Mouse (Mus musculus) layer of hippocampus, adult 11-12 months (tissue): Measurements from ENCODE around the gene Wdpcp.
"Not testable (repeated sequence)": the region's sequence is repeated elsewhere in the genome, so short reads cannot be mapped to it uniquely, and the experiment has no call there.

Experiments used
- DNase-seq: peaks from one replicate; pipeline ENCODE4 v3.0.0; 2022; ENCODE audit warnings: low spot score

The Wdpcp gene

DNA sequence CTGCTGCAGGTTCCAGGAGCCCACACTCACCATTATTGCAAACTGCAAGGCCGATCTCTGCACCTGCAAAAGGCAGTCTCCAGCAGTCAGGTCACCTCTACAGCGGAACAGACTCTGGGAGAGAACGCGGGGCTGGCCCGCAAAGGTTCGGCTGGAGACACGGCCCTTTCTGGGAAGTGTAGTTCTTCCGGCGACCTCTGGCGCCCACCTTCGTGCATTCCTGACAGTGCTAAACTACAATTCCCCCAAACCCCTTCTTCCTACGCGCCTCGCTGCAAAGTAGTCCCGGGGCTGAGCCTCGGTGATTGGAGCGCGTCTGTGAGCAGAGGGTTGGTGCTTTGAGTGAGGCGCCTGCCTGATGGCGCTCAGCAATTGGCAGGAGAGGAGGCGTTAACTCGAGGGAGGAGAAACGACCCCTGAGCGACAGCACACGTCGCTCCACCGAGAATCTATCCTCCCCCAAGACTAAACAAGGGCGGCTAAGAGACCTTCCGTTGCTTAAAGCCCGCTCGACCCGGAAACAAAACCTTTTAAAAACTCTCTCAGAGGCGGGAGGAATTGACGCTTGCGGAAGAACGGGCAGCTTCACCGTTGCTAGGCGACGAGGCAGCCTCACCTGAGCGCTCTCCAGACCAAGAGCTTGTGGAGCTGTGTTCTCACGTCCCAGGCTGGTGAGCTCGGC is at the start of gene Wdpcp, which contains the start of gene Mdh1:
Wdpcp (plus strand) TSS at position 536 of the 682 bp plus-strand sequence.
Mdh1 (minus strand) TSS at position 668 of the 682 bp plus-strand sequence.
- peak; percentile 97 for DNase-seq

DNA sequence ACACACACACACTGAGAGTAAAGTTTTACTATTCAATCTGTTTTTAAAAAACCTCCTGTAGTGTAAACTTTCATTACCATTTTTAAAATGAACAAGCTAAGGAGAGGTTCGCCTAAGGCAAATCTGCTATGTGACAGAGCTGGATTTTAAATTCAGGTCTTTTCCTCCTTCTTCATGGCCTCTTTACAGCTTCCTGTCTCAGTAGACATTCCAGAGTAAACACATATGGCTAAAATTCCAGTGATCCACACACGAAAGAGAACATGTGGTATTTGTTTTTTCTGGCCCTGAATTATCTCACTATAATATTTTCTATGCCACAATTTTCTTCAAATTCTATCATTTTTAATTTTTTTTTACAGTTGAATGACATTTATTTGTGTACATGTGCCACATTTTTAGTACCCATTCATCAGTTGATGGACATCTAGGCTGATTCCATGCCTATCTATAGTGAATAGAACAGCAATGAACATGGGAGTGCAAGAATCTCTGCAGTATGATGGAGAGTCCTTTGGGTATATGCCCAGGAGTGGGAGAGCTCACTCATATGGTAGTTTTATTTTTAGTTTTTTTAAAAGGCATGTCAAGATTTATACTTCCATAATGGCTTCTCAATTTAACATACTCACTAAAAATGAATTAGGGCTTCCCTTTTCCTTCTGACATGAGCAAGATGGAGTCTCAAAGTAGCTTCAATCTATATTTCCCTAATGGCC is 43.2 kb upstream of the Wdpcp start:
- DNase-seq, result no peak

DNA sequence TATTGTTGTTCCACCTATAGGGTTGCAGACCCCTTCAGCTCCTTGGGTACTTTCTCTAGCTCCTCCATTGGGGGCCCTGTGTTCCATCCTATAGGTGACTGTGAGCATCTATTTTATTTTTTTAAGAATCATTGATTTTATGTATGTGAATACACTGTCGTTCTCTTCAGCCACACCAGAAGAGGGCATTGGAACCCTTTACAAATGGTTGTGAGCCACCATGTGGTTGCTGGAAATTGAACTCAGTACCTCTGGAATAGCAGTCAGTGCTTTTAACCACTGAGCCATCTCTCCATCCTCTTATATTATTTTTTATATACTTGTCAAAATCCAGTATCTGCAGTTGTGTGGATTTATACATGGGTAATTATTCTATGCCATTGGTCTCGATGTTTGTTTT is 41.2 kb upstream of the Wdpcp start:
- DNase-seq, result not testable (repeated sequence)

DNA sequence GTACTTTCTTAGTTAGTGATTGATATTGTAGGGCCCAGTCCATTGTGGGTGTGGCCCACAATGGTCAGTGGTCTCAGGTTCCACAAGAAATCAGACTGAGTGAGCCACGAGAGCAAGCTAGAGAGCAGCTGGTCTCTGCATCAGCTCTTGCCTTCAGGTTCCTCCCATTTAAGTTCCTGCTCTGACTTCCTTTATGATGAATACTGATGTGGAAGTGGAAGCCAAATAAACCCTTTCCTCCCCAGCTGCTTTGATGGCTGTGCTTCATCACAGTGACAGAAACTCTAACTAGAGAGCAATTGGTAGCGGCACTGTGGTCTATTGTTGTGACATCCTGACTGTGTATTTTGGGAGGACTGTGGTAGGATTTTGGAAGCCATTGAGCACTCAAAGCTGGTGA is 32.0 kb upstream of the Wdpcp start:
- DNase-seq, result no peak

DNA sequence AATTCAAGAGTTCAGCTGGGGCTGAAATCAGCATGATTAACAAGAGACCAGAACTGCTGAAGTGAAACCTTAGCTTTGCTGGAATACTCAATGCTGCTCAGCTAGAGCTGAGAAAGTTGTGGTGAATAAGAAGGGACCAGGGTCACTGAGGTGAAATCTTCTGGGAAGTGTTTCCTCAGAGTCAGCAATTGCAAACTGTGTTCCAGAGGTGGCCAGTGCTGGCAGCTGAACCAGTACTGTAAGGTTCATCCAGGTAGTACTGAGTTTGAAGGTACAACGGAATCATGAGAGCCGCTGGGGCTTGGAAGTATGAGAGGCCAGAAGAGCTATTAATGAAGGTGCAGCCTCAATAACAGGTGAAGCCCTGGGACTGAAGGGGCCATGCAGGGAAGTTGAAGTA is 31.4 kb upstream of the Wdpcp start:
- DNase-seq, result no peak

GRCm38 (mm10) chr11:21542731-21543130 is 29.3 kb upstream of the Wdpcp start:
- DNase-seq, result no peak

DNA sequence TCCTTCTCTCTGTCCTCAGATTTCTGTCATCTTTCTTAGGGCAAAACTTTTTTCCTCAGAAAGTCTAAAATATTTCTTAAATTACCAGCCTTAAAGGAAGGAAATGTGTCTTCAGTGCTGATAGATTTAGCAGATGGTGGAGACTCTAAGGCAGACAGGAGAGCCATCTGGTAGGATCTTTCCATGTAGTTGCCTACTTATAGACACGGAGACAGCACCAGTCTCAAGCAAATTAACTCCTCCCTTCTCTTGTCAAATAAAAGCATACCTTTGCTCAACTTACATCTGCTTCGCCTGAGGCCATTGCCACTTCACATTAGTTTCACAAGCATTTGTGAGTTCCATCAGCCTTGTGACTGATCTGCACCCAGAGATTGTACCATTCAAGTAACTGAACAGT is 27.0 kb upstream of the Wdpcp start:
- DNase-seq, result peak; percentile 44

DNA sequence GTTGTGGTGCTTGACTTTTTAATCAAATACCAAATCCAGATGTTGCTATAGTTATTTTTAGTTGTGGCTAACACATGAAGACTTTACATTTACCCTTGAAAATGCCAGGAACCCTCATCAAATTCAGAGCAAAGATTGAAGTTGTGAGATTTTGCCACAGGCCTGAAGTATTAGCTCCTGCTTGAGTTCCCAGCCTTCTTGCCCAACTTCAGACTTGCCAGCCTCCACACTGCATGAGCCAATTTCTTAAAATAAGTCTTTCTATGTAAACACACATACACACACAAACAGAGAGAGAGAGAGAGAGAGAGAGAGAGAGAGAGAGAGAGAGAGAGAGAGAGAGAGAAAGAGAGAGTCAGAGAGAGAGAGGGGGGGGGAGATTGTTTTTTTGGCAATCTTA is 26.1 kb upstream of the Wdpcp start:
- DNase-seq, result no peak

DNA sequence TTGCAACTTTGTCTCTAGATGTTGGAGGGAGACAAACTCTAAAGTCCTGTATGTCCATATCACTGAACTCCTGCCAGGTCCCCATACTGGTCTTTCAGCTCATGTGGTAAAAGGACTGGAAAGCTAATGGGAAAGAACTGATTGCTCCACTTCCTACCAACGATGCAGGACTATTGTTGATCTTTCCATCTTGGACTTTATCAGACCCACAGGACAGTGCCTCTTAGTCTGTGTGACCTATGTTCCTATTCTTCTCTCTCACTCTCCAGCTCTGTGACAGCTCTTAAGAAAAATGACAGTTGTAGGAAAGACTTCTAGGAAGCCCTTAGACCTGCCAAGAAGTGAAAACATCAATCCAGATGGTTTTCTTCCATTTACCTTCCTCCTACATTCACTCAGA is 25.4 kb upstream of the Wdpcp start:
- DNase-seq, result no peak

GRCm38 (mm10) chr11:21547518-21547917 is 24.5 kb upstream of the Wdpcp start:
- DNase-seq, result no peak

- no peak for DNase-seq
These were observed 23.0 kb upstream of the Wdpcp start for GRCm38 (mm10) chr11:21549052-21549451.

DNA sequence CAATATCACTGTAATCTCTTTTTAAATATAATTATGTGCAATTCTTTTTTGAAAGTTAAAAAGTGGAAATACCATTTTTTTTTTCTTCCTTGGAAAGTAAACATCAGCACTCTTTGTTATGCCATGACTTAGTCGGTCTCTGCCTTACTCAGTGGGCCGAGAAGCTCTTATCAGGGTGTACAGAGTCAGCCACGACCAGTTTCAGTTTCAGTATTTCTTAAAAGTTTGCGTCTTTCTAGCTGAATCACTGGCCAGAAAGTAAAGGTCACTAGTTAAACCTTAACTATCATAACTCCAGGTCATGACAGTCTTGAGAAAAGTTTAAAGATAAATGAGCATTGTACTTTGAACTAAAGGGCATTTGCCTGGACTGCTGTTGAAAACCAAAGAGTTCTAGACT is 22.3 kb upstream of the Wdpcp start:
- no peak for DNase-seq

GRCm38 (mm10) chr11:21550222-21551173 is 21.5 kb upstream of the Wdpcp start:
- DNase-seq, result no peak

DNA sequence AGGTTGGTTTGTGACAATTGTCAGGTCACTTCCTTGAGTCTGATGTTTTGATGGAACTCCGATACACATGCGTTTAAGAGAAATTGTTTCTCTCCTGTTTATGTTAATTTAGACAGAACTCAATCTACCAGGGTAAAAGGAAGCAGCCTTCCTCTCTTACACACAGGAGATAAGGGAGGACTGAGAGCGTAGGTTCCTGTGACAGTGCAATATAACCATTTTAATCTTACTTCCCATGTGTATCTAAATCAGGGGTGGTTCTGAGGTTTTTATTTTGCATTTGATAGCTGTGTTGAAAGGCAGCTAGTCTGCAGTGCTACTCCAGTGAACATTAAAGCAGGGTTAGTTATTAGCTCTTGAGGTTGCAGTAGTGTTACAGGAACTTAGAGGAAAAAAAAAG is 20.0 kb upstream of the Wdpcp start:
- DNase-seq, result no peak

DNA sequence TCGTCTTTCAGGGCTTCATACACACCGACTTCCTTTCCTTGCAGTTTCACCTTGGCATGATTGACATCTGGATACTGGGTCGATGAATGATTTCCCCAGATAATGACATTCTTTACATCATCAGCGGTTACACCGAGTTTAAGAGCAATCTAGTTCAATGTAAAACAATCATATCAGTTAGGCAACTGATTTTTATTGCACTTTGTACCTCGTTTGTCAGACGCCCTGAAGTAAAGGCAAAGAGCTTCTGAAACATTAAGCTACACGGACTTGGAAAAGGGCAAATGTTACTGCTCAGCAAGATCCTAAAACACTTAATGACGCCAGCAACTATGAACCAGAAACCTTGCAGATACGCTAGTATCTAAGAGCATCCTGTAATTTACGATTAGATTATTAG is 12.3 kb upstream of the Wdpcp start:
- no peak for DNase-seq

GRCm38 (mm10) chr11:21561347-21561746 is 10.7 kb upstream of the Wdpcp start:
- DNase-seq, result no peak

DNA sequence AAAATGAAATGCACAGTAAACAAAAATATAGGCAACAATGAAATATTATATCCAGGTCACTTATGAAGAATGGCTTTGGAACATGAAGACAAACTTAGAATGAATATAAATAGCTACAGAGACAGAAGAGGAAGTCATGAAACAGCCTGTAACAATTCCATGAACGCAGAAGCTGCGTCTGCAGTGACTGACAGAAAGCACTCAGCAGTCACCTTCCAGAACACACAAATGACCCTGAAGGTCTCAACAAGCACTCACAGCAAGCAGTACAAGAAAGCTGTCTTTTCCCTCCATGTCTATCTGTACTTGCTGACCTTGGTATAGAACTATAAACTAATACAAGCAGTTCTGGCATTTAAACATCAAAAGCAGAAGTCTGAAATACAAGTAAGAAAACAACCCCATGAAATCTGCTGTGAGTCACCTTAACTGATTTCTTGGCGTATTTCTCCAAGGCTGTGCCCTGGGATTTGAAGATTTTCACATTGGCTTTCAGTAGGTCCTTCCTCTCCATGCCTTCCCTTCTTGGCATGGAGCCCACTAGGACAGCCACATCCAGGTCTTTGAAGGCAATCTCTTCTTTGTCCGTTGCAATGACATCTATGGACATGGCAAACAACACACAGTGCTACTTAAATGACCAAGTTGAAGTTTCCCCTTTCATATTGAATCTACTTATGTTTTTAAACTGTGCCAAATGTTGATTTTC is 8.3 kb upstream of the Wdpcp start:
- no peak for DNase-seq

DNA sequence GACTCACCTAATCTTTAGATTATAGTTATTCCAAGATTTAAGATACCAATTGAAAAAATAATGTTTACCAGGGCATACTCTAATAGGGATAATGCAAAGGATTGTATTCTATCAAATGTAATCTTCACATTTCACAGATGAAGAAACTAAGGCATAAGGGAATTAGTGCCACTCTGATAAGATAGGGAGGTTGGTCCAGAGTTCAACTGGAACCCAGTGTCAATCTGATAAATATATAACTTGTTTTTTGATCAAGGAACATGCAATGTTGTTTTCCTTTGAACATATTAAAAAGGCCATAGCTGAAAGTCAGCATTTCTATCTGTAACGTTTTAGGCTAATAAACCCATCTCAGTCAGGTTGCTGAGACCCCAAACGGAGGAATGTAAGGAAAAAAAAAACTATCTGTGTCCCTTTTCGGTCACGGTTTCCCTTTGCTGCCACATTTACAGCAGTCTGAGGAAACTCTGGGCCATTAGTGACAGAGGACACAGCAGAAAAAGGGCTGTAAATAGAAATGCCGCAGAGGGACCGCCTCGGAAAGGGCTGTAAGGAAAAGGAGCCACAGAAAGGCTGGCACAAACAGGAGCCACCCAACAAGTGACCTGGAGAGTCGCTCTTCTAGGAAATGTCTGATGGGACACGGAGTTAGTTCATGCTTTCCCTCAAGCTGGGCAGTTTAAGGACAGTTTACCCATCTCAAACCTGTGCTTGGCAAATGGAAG is 7.2 kb upstream of the Wdpcp start:
- no peak for DNase-seq

DNA sequence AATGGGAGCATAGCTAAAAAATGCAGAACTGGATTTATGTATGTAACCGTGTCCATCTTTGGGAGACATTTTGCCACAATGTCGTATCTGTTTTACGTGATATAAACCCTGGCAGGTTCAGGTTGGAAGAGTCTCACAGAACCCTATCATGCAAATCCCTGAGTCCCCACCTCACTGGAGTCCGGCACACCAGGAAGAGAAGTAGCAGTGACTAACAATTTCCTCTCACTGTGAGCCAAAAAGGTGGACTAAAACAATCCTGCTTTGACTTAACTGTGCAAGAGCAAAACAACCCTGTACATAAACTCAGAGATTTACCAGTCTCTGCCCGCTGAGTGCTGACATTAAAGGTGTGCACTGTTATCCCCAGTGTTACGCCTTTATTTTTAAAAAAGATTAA is 5.1 kb upstream of the Wdpcp start:
- DNase-seq, result no peak

- DNase-seq, result no peak
These were observed 4.3 kb upstream of the Wdpcp start for GRCm38 (mm10) chr11:21567733-21568132.

- DNase-seq, result no peak
These were observed 3.0 kb upstream of the Wdpcp start for GRCm38 (mm10) chr11:21569002-21569401.
